Mouse (Mus musculus): ENCODE results near the gene Cryga. TPM values are rescaled to one million over a fixed set of nuclear protein-coding genes. Genes with fewer than 3 reads are reported as not detected.

Cryga gene
- total RNA-seq (2023), result not detected

GRCm38 (mm10) chr1:65103273-65103672 is at the start of gene Cryga:
TSS of gene Cryga (minus strand) at chr1:65103373.

GRCm38 (mm10) chr1:65122574-65123372 is 19.6 kb upstream of the Cryga start, which contains the start of gene D630023F18Rik:
TSS of gene D630023F18Rik (minus strand) at chr1:65123214.

GRCm38 (mm10) chr1:65119438-65119837 is 16.3 kb upstream of the Cryga start, which contains the start of gene Gm28845:
TSS of gene Gm28845 (minus strand) at chr1:65119558.

GRCm38 (mm10) chr1:65082188-65082587 is 21.0 kb downstream of the Cryga start, which contains the start of gene Crygb:
TSS of gene Crygb (minus strand) at chr1:65082288.

GRCm38 (mm10) chr1:65073589-65073988 is 29.6 kb downstream of the Cryga start, which contains the start of gene Crygc:
TSS of gene Crygc (minus strand) at chr1:65073689.

GRCm38 (mm10) chr1:65063352-65063751 is 39.8 kb downstream of the Cryga start, which contains the start of gene Crygd:
TSS of gene Crygd (minus strand) at chr1:65063452.

GRCm38 (mm10) chr1:65050952-65051351 is 52.2 kb downstream of the Cryga start, which contains the start of gene Cryge:
TSS of gene Cryge (minus strand) at chr1:65051149.

Other genes starting within 250 kb of the Cryga start
- 100 to 1,000 TPM in 1 of 2 experiments, 10 to 100 TPM in 1; 96.6 to 102 TPM for gene Plekhm3, start 146.5 kb downstream of the Cryga start, total RNA-seq (2023)
- gene Akr1cl, start 70.6 kb downstream of the Cryga start, total RNA-seq (2023), result not detected
- gene Cryge, start 52.2 kb downstream of the Cryga start, total RNA-seq (2023), result not detected
- not detected for gene Crygd, start 39.9 kb downstream of the Cryga start, total RNA-seq (2023)
- not detected for gene Crygc, start 29.7 kb downstream of the Cryga start, total RNA-seq (2023)
- not detected for gene Crygb, start 21.1 kb downstream of the Cryga start, total RNA-seq (2023)
- not detected for gene Gm28845, start 16.2 kb upstream of the Cryga start, total RNA-seq (2023)
- gene D630023F18Rik, start 19.8 kb upstream of the Cryga start, total RNA-seq (2023), result not detected
- 1 to 10 TPM; 6.7 to 7.2 TPM for gene Idh1, start 83.1 kb upstream of the Cryga start, total RNA-seq (2023)
- gene Pikfyve, start 83.3 kb upstream of the Cryga start, total RNA-seq (2023), result 10 to 100 TPM; 60.4 to 66.7 TPM
- not detected for gene Pth2r, start 178.7 kb upstream of the Cryga start, total RNA-seq (2023)